Mouse (Mus musculus) urinary bladder, postnatal 10 days (tissue): ENCODE measurements around the gene Rab3gap1.

Experiments
- DNase-seq: peaks from one replicate; pipeline ENCODE4 v3.0.0; 2022; ENCODE audit warnings: low spot score

The Rab3gap1 gene

DNA sequence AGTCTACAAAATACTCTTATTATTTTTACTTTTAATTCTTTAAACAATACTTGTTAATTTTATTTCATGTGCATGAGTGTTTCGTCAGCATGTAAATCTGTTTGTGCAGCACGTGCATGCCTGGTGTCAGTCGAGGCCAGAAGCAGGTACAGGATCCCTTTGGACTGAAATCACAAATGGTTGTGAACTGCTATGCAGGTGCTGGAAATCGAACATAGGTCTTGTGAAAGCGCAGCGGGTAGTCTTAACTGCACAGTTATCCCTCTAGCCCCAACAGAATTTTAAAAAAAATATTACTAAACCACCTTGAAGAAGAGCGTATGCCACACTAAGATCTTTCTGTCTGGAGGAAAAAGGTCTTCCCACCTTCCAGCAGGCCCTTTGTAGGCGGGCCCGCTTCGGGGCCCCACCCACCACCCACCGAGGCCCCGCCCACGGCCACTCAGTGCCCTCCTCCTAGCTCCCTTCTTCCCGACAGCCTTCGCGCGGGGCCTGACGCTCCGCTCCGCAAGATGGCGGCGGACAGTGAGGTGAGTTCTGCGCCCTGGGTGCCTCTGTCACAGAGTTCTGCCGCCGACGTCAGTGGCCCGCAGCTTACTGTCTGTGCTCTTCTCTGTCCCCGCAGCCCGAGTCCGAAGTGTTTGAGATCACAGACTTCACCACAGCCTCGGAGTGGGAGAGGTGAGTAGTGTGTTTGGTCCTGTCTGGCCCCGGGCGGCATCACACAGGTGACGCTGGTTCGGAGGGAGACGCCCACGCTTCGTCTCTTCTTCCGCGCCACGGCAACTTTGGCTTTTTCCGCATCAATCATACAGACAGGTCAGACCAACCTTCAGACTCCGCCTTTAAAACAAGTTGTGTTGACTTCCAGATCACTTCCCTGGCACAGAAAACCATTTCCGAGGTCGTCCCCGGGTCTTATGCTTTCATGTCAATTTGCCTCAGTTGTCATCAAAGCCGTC lies at the start of gene Rab3gap1:
Gene Rab3gap1 (plus strand): TSS at position 474 of the 962 bp plus-strand sequence.
- DNase-seq = peak; percentile 50

DNA sequence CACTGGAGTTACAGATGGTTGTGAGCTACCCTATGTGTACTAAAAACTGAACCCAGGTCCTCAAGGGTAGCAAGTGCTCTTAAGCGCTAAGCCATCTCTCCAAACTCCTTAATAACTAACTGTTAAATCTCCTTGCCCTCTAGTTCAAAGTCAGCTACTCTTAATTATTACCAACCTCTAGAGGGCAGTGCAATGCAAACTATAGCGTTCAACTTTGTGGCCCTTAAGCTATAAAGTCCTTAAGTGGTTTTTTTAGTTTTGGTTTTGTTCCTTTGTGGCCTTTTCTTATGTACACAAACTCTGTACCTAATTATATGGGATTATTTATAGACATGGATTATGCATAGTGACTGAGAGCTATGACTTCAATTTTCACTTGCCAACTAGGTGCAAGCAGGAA lies 41.2 kb upstream of the Rab3gap1 start:
- DNase-seq = no peak

DNA sequence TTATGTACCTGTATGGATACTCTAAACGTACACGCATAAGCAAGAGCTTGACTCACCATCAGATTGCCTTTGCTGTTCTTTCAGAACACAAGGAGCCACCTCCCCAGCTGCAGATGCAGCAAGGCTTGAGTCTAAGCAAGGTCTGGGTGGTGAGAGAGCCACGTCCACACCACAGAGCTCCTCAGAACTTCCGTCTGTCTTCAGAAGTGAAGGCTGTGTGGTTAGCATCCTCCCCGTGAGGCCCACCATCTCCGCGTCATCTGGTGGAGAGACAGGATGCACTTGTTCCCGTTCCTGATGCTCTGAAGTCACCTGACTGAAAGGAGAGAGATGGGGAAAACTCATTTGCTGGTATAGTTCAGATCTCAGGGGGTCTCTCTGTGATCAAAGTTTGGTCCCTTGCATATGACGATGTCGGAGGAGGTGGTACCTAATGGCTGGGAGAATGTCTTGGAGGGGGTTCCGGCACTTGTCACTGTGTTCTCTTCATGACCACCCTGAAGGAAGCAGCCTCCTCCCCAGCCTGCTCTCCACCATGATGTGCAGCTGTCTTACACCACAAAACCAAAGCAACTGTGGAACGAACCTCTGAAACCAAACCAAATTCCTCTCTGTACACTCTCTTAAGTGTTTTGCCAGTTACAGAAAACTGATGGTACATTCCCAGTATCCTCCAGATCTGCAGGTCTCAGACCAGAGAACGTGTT lies 38.2 kb upstream of the Rab3gap1 start:
- DNase-seq = no peak

DNA sequence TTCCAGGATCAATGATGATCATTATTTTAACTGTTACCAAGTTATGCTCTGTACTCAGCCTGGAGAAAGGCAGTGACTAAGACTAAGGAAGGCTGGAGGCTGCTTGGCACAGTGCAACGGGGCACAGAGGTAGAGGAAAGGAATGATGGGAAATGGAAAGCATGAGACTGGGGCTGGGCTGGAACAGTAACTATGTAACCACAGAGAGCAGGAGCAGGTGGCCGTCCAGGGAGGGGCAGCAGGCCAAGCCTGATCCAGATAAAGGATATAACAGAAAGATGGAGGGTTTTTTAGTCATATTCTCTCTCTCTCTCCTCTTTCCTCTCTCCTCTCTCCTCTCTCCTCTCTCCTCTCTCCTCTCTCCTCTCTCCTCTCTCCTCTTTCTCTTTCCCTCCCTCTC lies 34.9 kb upstream of the Rab3gap1 start:
- no peak for DNase-seq

DNA sequence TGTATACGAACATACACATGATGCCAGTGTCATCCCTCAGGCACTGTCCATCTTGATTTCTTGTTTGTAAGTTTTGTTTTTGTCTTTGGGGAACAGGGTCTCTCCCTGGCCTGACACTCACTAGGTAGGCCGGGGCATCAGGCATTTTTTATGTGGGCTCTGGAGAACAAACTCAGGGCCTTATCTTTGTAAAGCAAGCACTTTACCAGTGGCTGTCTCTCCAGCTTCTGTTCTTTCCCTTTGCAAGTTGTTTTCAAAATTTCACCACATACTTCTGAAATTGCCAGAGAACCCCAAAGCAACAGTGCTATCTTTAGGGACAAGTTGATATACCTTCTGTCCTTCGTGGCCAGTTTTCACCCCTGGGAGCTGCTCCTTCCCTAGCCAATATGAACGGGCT lies 34.4 kb upstream of the Rab3gap1 start:
- DNase-seq = no peak

DNA sequence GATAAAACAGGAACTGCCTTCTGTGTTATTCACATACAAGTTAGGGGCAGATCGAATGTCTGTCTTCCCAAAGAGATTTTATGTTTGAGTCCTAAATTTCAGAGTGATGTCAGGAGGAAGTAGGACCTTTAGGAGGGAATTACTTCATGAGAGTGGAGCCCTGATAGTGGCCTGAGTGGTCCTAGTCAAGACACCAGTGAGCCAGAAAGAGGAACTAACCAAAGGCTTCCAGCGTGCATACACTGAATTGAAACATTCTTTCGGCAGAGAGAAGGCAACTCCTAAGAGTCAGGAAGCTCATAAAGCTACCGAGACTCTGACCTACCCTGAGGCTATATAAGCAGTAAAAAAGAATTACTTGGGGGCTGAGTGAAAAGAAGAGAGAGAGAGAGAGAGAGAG lies 32.0 kb upstream of the Rab3gap1 start:
- DNase-seq = no peak

DNA sequence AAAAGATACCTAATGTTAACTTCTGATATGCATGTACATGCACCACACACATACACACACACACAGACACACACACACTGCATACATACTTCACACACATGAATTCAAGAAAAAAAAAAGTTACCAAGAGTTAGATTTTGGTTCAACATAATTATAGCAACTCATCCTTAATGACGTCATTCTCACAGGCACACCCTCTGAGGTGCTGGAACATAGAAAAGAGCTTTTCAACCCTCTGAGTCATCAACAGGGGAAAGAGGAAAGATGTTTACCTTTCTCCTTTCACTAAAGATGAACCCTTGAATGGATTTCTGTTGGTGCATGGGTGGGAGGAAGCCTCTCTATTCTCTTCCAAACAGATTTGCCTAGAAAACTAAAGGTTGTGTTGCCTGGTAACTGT lies 30.0 kb upstream of the Rab3gap1 start:
- no peak for DNase-seq

DNA sequence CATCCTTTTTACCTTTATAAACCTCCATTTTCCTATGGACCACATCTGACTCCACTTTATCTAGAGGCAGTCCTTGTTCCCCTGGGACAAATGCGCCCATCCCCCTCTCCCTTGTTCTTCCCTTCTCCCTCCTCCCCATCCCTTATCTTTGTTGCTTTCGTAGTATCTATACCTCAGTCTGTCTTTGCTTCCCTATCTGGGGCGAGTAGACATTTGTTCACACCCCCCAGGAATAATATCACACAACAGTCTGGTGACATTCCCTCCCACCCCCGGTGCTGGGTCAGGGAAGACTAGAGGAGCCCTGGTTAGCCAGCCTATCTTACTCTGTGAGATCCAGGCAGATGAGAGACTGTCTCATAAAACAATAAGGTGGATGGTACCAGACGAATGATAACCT lies 23.1 kb upstream of the Rab3gap1 start:
- no peak for DNase-seq

DNA sequence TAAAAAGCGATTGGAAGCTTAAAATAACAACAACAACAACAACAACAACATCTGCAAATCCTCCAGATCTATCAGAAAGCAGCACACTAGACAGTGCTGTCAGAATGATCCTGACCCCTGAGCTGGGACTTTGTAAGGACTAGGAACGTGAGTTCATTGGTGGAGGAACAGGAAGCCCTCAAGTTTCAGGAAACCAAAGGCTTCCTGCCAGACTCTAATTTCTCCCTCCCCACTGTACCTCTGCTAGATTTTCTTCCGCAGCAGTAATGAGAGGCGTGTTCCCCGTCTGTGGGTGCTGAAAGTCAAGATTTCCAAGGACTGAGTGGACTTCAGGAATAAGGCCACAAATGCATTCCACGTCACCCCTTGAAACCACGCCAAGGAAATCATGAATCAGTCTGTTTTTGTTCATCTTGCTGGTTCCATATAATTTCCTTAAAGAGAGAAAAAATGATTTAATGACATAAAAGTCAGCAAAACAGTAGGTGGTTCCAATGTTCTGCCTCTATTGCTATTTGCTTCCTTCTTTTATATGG lies 18.4 kb upstream of the Rab3gap1 start:
- no peak for DNase-seq

DNA sequence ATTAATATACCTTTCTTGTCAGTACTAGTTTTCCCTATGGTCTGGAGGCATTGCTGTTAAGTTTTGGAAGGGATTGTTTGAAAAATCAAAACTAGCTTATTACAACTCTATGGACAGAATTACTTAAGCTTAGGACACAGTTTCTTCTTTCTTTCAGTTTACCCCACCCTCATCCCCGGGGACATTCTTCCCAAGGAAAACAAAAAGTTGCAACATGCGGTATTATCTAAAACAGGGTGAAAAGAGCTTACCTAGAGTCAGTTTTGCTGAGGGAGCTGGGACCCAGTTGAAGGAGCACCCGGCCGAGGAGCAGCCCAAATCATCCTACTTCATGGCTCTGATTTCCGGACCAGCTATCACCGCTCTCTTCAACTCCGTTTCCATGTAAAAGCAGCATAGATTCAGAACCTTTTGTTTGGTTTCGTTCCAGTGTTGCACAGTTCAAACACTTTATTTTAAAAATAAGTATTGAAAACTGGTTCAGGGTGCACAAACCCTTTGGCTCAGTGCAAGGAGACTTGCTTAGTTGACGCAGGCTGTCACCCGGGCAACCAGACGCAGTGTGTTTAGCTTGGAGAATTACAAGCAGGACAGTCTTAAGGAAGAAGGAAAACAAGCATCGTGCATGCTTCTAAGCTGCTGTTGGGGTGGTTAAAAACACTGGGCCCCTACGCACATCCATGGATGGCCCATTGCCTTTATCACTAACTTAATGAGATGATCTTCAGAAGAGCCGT lies 13.9 kb upstream of the Rab3gap1 start, which contains the start of gene Map3k19:
Gene Map3k19 (minus strand): TSS at position 546 of the 737 bp plus-strand sequence.
- no peak for DNase-seq

DNA sequence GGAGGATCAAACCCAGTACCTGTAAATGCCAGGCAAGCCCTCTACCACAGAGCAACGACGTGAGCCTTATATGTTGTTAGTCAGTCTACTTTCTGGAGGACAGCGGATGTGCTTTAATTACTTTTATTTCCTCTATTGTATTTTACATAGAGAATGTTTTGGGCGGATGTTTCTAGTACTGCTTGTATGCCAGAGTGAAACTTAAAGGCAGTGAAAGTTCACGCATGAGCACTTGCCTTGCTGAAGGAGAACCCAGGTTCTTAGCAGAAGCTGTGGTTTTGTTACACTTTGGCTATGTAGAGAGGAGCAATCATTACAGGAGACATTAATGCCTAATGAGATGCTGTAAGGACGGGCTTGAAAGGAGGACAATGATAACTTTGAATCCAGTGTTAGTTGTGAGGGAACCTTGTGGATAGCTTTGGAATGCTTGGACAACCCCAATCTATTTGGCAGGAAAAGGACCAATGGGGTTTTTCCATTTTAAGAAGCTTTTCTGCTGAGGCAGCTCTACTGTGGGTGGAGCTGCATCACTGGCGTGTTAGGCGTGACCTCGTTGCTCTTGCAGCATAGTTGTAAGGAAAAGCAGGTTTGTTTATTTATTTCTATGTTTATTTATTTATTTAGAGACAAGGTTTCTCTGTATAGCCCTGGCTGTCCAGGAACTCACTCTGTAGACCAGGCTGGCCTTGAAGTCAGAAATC lies 9.5 kb upstream of the Rab3gap1 start:
- DNase-seq = no peak

DNA sequence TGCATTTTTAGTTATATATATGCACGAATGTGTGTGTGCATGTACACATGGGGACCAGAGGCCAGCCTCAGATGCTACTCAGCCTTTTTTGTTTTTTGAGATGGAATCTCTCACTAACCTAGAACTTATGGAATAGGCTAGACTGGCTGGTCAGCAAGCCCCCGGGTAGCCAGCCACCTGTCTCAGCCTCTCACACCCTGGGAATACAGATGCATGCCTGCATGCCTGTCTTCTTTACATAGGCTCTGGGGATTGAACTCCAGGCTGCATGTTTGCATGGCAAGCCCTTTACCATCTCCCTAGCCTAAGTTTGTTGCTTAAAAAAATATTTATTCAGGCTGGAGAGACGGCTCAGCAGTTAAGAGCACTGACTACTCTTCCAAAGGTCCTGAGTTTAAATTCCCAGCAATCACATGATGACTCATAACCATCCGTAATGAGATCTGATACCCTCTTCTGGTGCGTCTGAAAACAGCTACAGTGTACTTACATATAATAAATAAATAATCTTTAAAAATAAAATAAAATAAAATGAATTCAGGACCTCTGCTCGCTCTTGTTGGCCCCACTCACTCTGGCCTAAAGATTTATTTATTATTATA lies 8.7 kb upstream of the Rab3gap1 start:
- DNase-seq = no peak

DNA sequence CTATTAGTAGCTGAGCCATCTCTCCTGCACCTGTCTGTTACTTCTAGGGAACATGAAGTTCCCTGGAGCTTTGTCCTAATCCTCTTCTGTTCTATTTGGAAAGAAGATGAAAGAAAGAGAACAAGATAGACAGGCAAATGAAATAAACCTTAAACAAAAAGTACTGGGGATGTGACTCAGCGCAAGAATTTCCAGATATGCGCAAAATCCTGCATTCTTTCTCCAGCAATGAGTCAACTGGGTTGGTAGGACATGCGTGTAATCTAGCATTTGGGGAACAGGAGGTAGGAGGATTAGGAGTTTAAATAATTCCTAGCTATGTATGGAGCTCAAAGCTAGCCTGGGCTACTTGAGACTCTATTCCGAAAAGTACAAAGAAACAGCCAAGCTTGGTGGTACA lies 8.1 kb upstream of the Rab3gap1 start:
- DNase-seq = no peak

DNA sequence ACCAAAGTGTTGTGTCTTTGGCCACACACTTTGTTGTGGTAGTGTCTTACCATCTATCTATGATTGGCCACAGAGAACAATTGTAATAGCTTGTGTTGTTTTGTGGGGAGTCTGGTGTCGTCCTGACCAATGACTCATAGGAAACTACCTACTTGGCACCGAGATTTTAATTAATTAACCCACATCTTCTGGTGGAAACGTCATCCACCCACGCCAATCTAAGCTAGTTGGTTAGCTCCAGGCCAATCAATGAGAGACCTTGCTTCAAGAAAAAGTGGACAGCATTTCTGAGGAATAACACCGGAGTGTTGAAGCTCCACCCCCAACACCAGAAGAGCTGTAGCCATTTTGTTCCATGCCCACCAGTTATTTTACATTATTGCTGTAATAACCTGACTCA lies 6.7 kb upstream of the Rab3gap1 start:
- no peak for DNase-seq

DNA sequence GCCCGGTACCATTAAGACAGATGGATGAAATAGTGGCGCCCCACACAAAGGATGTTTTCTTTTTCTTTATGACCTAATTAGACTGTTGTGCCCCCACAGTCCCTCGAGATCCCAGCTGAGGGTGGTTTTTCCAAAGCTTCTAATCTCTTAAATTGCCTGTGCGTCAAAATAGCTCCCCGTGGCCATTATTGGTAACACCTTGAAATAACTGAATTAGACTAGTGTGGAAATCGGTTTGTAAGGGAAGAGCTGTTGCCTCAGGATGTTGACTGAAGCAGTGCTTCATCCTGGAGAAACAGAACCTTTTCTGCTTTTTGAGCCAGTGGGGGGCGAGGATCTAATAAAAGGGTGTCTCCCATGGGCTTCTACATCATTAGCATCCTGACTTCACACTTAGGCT lies 4.8 kb upstream of the Rab3gap1 start:
- no peak for DNase-seq

DNA sequence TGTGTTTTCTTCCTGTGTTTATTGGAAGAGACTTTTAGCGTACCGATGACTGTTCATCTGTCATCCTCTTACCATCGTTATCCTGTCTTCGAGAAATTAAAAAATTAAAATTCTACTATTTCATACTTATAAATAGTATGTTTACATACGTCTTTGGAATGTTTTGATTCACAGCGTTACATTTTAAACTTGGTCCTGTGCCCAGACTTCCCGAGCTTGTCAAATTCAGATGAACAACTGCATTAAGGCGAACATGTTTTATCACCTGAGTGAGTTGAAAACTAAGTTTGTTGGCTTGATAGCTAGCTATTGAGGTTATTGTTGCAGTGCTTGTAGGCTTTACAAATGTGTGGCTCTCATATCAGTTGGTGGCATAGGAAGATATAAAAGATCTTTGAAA lies 703 bp downstream of the Rab3gap1 start:
- DNase-seq = no peak

DNA sequence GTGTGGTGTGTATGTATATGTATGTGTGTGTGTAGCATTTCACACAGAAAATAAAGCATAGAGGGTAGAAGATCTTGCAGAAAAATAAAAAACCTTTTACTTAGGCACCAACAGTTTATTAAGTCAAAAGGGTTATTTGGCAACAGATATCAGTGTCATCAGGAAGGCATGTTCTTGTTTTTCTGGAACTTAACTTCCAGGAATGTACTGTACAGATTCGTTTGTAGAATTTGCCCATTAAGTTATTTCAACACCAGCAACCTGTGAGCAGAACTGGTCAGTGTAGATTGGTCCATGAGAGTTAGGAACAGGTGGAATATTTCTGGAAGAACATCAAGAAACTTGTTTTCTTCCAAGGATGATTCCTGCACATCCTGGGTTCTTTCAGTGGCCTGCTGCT lies 30.8 kb downstream of the Rab3gap1 start:
- DNase-seq = no peak

DNA sequence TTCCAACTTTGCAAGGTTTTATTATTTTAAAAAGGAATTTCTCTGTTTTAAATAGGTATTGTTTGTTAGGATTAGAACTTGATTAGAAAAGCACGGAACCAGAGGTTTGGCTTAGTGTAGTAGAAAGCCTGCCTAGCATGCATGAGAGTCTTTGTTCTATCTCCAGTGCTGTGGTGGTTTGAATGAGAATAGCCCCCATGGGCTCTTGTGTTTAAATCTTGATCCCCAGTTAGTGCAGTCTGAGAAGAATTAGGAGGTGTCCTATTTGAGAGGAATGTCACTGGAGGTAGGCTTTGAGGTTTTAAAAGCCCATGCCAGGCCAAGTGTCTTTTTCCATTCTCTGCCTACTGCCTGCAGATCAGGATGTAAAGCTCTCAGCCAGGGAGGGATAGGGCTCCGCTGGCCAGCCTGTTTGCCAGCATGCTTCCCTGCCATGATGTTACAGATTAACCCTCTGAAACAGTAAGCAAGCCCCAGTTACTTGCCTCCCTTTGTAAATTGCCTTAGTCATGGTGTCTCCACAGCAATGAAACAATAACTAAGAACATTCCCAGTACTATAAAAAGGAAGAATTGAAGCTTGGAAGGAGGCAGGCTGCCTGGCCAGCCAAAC lies 36.3 kb downstream of the Rab3gap1 start:
- no peak for DNase-seq

DNA sequence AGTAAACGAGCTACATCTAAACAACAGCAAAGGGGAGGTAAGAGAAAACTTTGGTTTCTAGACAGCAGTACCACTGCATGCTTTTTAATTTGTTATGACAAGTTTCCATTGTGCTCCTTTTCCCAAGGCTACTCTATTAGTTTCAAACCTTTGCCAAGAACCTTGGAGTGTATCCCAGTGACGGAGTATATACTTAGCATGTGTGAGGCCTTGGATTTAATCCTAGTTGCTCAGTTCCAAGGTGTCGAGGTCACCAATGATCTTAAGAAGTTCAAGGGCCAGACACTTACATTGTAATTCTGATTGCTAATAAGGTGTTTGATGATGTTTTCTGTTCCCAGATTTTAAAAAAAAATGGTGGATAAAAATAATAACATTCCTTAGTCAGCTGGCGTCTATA lies 44.5 kb downstream of the Rab3gap1 start:
- DNase-seq = no peak

DNA sequence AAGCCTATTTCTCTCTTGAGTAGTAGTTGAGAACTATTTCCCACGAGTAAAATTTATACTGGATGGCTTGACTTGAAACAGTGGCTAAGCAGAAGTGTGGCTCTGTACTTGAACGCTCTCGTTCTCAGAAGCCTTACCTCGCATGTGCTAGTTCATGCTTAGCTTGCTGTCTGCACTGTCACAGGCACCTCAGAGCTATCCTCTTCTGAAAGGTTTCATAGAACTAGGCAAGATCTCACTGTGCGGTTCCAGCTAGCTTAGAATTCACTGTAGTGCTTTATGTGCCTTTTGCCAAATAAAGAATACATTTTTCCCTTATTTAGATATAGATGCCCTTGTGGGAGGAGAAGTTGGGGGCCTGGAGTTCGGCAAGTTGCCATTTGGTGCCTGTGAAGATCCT lies 46.7 kb downstream of the Rab3gap1 start:
- no peak for DNase-seq

DNA sequence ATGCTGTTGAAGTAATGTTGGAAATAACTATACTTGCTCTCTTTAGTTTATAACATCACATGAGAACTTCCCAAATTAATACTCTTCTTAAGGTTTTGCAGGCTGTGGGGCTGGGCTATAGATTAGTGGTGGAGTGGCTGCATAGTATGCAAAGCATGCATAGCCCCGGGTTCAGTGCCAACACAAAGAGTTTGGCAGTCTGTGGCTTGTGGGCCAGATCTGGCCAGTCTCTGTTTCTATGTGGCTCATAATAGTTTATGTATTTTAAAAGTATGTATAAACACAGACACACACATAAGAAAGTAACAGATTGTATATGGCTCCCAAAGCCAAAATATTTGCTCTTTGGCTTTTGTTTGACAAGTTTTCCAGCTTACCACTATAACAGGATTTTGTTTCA lies 47.2 kb downstream of the Rab3gap1 start:
- DNase-seq = no peak
